ENCODE assay signal across 8 mouse cellular contexts in the genomic region with DNA sequence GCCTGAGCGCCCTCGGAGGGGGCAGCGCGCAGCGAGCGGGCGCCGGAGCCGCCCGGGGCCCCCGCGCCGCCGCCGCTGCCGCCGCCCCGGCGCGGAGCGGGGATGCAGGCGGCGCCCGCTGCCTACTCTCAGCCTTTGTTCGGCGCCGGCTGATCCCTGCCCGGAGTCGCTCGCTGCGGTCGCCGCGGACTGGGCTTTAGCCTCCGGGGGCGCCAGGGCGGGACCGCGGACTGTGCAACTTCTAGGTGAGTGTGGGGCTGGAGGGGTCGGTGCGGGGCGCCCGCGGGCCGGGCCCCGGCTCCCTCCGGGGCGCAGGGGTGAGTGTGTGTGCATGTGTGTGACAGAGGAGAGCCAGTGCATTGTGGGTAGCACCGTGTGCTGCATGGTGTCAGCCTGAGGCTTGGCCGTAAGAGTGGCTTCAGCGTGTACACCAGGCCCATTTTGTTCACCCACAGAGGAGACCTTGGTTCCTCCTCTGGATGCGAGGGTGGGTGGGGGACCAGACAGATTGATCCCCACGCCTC.
DNase-seq lines count a peak whose midpoint lies in the region; ATAC-seq and TF ChIP-seq lines count a peak whose summit lies in the region.

No protein-coding gene starts in this region.

- TF ChIP-seq CTCF in thymus, adult 2 months (IDR thresholded peaks at IDR 0.05; ENCODE audit: borderline replicate concordance, control insufficient read depth, extremely low read depth, insufficient read depth, low read length, poor library complexity), result no peak

- no peaks in the 10 kb centered on the region for H3K9me3 ChIP-seq in forebrain, embryonic 14.5 days (replicated peaks; ENCODE audit: control insufficient read depth, low read length)
- no peaks in the 10 kb centered on the region for H3K9me3 ChIP-seq in liver, embryonic 13.5 days (replicated peaks)

- intact Hi-C loops in gastrocnemius, postnatal 14 days (cut with DNase I; ENCODE audit: low total_unique reads), result no loop called here

- H3K4me2 ChIP-seq in forebrain, embryonic 14.5 days (ENCODE audit: low read length), result peak overlapping the region; percentile 99
- peak overlapping the region; percentile 90 for H3K4me2 ChIP-seq in liver, embryonic 13.5 days

- peaks cover 73% of the 10 kb centered on the region for H3K4me1 ChIP-seq in forebrain, embryonic 14.5 days (ENCODE audit: control insufficient read depth, insufficient read depth, low read length)
- H3K4me1 ChIP-seq in liver, embryonic 13.5 days (replicated peaks), result peaks cover 75% of the 10 kb centered on the region
- H3K4me1 ChIP-seq in thymus, adult 2 months (replicated peaks; ENCODE audit: control insufficient read depth, insufficient read depth, low read length), result peaks cover 42% of the 10 kb centered on the region

- H3K9ac ChIP-seq in forebrain, embryonic 14.5 days (ENCODE audit: low read length), result peak overlapping the region; percentile 96
- peak overlapping the region; percentile 67 for H3K9ac ChIP-seq in liver, embryonic 13.5 days

- peak; percentile 40; the same call in 1 of the 2 replicates for TF ChIP-seq POLR2A in thymus, adult 2 months (IDR thresholded peaks at IDR 0.05; ENCODE audit: control insufficient read depth, extremely low read depth, insufficient read depth, low read length, poor library complexity)

- no peaks in the 10 kb centered on the region for H3K27me3 ChIP-seq in forebrain, embryonic 14.5 days (replicated peaks; ENCODE audit: control insufficient read depth, insufficient read depth, low read length)
- H3K27me3 ChIP-seq in liver, embryonic 13.5 days, result peaks cover 43% of the 10 kb centered on the region
- H3K27me3 ChIP-seq in thymus, adult 2 months (ENCODE audit: control insufficient read depth, insufficient read depth, low read length), result no peaks in the 10 kb centered on the region

- H3K36me3 ChIP-seq in forebrain, embryonic 14.5 days (ENCODE audit: control insufficient read depth, insufficient read depth, low read length), result peaks cover 6% of the 10 kb centered on the region; the same call in 1 of the 2 replicates
- no peaks in the 10 kb centered on the region for H3K36me3 ChIP-seq in liver, embryonic 13.5 days
- no peaks in the 10 kb centered on the region for H3K36me3 ChIP-seq in thymus, adult 2 months (ENCODE audit: control insufficient read depth, insufficient read depth, low read length)

- H3K4me3 ChIP-seq in forebrain, embryonic 14.5 days (ENCODE audit: low read depth, low read length), result peak overlapping the region; percentile 73
- peak overlapping the region; percentile 65 for H3K4me3 ChIP-seq in liver, embryonic 13.5 days (replicated peaks)
- H3K4me3 ChIP-seq in thymus, adult 2 months (ENCODE audit: control insufficient read depth, insufficient read depth, low read length), result peak overlapping the region; percentile 66

- DNase-seq in gastrocnemius, postnatal 14 days, result peak; percentile 41
- DNase-seq in gastrocnemius, adult 18-20 months (ENCODE audit: low spot score), result no peak
- peak; percentile 60 for DNase-seq in adrenal gland, postnatal 14 days
- peak; percentile 81 for DNase-seq in forebrain, embryonic 14.5 days (ENCODE audit: low spot score)
- no peak for DNase-seq in liver, embryonic 13.5 days
- DNase-seq in natural killer cell, adult 2 months (ENCODE audit: low spot score in 2 of 2), result peak; percentile 35 to 46
- peak; percentile 68 for DNase-seq in thymus, adult 2 months

- under 1% methylated on average over 26 of the region's 53 CpGs for WGBS in forebrain, embryonic 14.5 days
- WGBS in liver, embryonic 13.5 days (ENCODE audit: insufficient replicate concordance), result 1% methylated on average over 53 of the region's 53 CpGs
- WGBS in thymus, adult 2 months, result under 1% methylated on average over 52 of the region's 53 CpGs

- peak; percentile 73 for ATAC-seq in forebrain, embryonic 14.5 days
- ATAC-seq in inflammation-experienced regulatory T-cells, adult 6 months, result peak; percentile 60
- ATAC-seq in liver, embryonic 13.5 days (ENCODE audit: low read depth), result peak; percentile 56

- peak overlapping the region; percentile 99 for H3K27ac ChIP-seq in forebrain, embryonic 14.5 days (ENCODE audit: low read depth, low read length)
- H3K27ac ChIP-seq in liver, embryonic 13.5 days, result peak overlapping the region; percentile 68
- H3K27ac ChIP-seq in thymus, adult 2 months (ENCODE audit: control insufficient read depth, insufficient read depth, low read length), result peak overlapping the region; percentile 67

Comparison
In these comparisons a context has a peak if more than half of its experiments do, and no peak if none do; other contexts are left out.
1. DNase-seq: peak in gastrocnemius, postnatal 14 days (single experiment), adrenal gland, postnatal 14 days (single experiment), forebrain, embryonic 14.5 days (single experiment), natural killer cell, adult 2 months (2 of 2) and thymus, adult 2 months (single experiment); none in gastrocnemius, adult 18-20 months (single experiment) and liver, embryonic 13.5 days (single experiment).
2. Peak in every context shown above with its lines, with median percentiles within 50 percentile points of each other: ATAC-seq, H3K27ac ChIP-seq and H3K4me3 ChIP-seq.